Mouse (Mus musculus) lung, embryonic 15.5 days (tissue): Measurements from ENCODE around the gene Capza2. TPM values are rescaled to one million over a fixed set of nuclear protein-coding genes. Genes with fewer than 3 reads are reported as not detected.

Source experiments
- ATAC-seq: fragments of 200-750 bp; cut with Nextera tagmentation; 2 replicates; pipeline ENCODE4 v1.8.0; 2017; ENCODE audit warnings: moderate number of reproducible peaks, borderline replicate concordance; ENCODE audit not compliant: low FRiP score, low TSS enrichment; ENCODE audit errors: extremely low read depth
- H3K27ac ChIP-seq: fragments of 300-500 bp; sonication (generic); 2 replicates; pipeline ENCODE4 v1.5.1; 2015; ENCODE audit warnings: moderate library complexity, mild to moderate bottlenecking, inconsistent platforms
- H3K27me3 ChIP-seq: fragments of 300-500 bp; sonication (generic); 2 replicates; pipeline ENCODE4 v1.6.1; 2015; ENCODE audit warnings: inconsistent platforms
- H3K36me3 ChIP-seq: fragments of 300-500 bp; sonication (generic); 2 replicates; pipeline ENCODE4 v1.6.1; 2015; ENCODE audit warnings: inconsistent platforms
- H3K4me1 ChIP-seq: fragments of 300-500 bp; sonication (generic); 2 replicates; pipeline ENCODE4 v1.6.1; 2015; ENCODE audit warnings: inconsistent platforms
- H3K4me2 ChIP-seq: fragments of 300-500 bp; sonication (generic); 2 replicates; pipeline ENCODE4 v1.6.1; 2015; ENCODE audit warnings: inconsistent platforms, mild to moderate bottlenecking, moderate library complexity
- H3K4me3 ChIP-seq: fragments of 300-500 bp; sonication (generic); 2 replicates; pipeline ENCODE4 v1.5.1; 2015; ENCODE audit warnings: mild to moderate bottlenecking, inconsistent platforms
- H3K9ac ChIP-seq: fragments of 300-500 bp; sonication (generic); 2 replicates; pipeline ENCODE4 v1.6.1; 2015; ENCODE audit warnings: inconsistent platforms
- H3K9me3 ChIP-seq: fragments of 300-500 bp; sonication (generic); 2 replicates; pipeline ENCODE4 v1.6.1; 2016; ENCODE audit warnings: inconsistent platforms
- WGBS: fragments of 180-500 bp; shearing (Covaris S2); methylation state at CpG from one replicate; pipeline ENCODE4 v1.1.7; 2015; 5-methylcytosine and 5-hydroxymethylcytosine counted together
- polyA plus RNA-seq: library from polyadenylated mRNA; unstranded; fragments of >200 nt; fragmentation: Nextera tagmentation; extraction: Ambion mirVana; gene quantifications from 2 replicates; pipeline ENCODE4 v1.2.1, GENCODE M21; 2015

Gene Capza2
- polyA plus RNA-seq, 1 experiment from 2014 or later: 238 TPM

- 92% methylated on average over 2 of the region's 2 CpGs for WGBS
- no peaks in the 10 kb centered on the region for H3K9me3 ChIP-seq
- no peaks in the 10 kb centered on the region for H3K4me1 ChIP-seq
- no peak overlapping the region for H3K4me2 ChIP-seq
- ATAC-seq: no peak
- H3K36me3 ChIP-seq: peaks cover 21% of the 10 kb centered on the region
- no peak overlapping the region for H3K4me3 ChIP-seq
- no peak overlapping the region for H3K9ac ChIP-seq
- no peaks in the 10 kb centered on the region for H3K27me3 ChIP-seq
- no peak overlapping the region for H3K27ac ChIP-seq
These were observed 19.0 kb downstream of the Capza2 start for GRCm38 (mm10) chr6:17655080-17655479.

- Histone ChIP-seq H3K4me2 (no peak overlapping the region), H3K4me3 (no peak overlapping the region), H3K9ac (no peak overlapping the region), H3K9me3 (no peaks in the 10 kb centered on the region), H3K27me3 (no peaks in the 10 kb centered on the region), H3K36me3 (peaks cover 20% of the 10 kb centered on the region), H3K4me1 (no peaks in the 10 kb centered on the region), H3K27ac (no peak overlapping the region)
- WGBS: 75% methylated on average over 1 of the region's 1 CpGs
- no peak for ATAC-seq
These were observed 21.3 kb downstream of the Capza2 start for GRCm38 (mm10) chr6:17657308-17657707.

- WGBS: 94% methylated on average over 7 of the region's 7 CpGs
- no peak overlapping the region for H3K27ac ChIP-seq
These were observed 29.3 kb downstream of the Capza2 start for GRCm38 (mm10) chr6:17665348-17665747.

GRCm38 (mm10) chr6:17666024-17666423, 30.0 kb downstream of the Capza2 start:
- ATAC-seq: no peak
- Histone ChIP-seq H3K36me3 (peaks cover 56% of the 10 kb centered on the region), H3K4me3 (no peak overlapping the region), H3K9me3 (no peaks in the 10 kb centered on the region), H3K9ac (no peak overlapping the region), H3K27me3 (no peaks in the 10 kb centered on the region), H3K4me2 (no peak overlapping the region), H3K27ac (no peak overlapping the region), H3K4me1 (no peaks in the 10 kb centered on the region)

More at GRCm38 (mm10) chr6:17665348-17665747, 29.3 kb downstream of the Capza2 start:
- peaks cover 56% of the 10 kb centered on the region for H3K36me3 ChIP-seq
- no peak overlapping the region for H3K9ac ChIP-seq
- H3K9me3 ChIP-seq: no peaks in the 10 kb centered on the region
- no peak overlapping the region for H3K4me3 ChIP-seq
- no peak overlapping the region for H3K4me2 ChIP-seq
- H3K27me3 ChIP-seq: no peaks in the 10 kb centered on the region
- ATAC-seq: no peak
- H3K4me1 ChIP-seq: no peaks in the 10 kb centered on the region

GRCm38 (mm10) chr6:17667813-17668212, 31.8 kb downstream of the Capza2 start:
- ATAC-seq: no peak
- Histone ChIP-seq H3K27me3 (no peaks in the 10 kb centered on the region), H3K4me3 (no peak overlapping the region), H3K9me3 (no peaks in the 10 kb centered on the region), H3K4me1 (no peaks in the 10 kb centered on the region), H3K4me2 (no peak overlapping the region), H3K36me3 (peaks cover 43% of the 10 kb centered on the region), H3K27ac (no peak overlapping the region), H3K9ac (no peak overlapping the region)
- 93% methylated on average over 3 of the region's 3 CpGs for WGBS

GRCm38 (mm10) chr6:17668334-17668733, 32.3 kb downstream of the Capza2 start:
- Histone ChIP-seq H3K4me2 (no peak overlapping the region), H3K36me3 (peaks cover 38% of the 10 kb centered on the region), H3K4me1 (no peaks in the 10 kb centered on the region), H3K9ac (no peak overlapping the region), H3K9me3 (no peaks in the 10 kb centered on the region), H3K4me3 (no peak overlapping the region), H3K27ac (no peak overlapping the region), H3K27me3 (no peaks in the 10 kb centered on the region)
- WGBS: 96% methylated on average over 12 of the region's 12 CpGs
- no peak for ATAC-seq

GRCm38 (mm10) chr6:17669826-17670225, 33.8 kb downstream of the Capza2 start:
- Histone ChIP-seq H3K9me3 (no peaks in the 10 kb centered on the region), H3K36me3 (peaks cover 30% of the 10 kb centered on the region), H3K27me3 (no peaks in the 10 kb centered on the region), H3K9ac (no peak overlapping the region), H3K4me1 (no peaks in the 10 kb centered on the region), H3K27ac (no peak overlapping the region), H3K4me2 (no peak overlapping the region), H3K4me3 (no peak overlapping the region)
- no peak for ATAC-seq
- WGBS: 82% methylated on average over 2 of the region's 2 CpGs

GRCm38 (mm10) chr6:17675019-17675756, 39.2 kb downstream of the Capza2 start:
- no peaks in the 10 kb centered on the region for H3K27me3 ChIP-seq
- 25% methylated on average over 12 of the region's 12 CpGs for WGBS
- H3K4me3 ChIP-seq: no peak overlapping the region
- peak; percentile 64; the same call in 1 of the 2 replicates for ATAC-seq
- H3K27ac ChIP-seq: no peak overlapping the region
- no peak overlapping the region for H3K4me2 ChIP-seq
- no peaks in the 10 kb centered on the region for H3K9me3 ChIP-seq
- no peaks in the 10 kb centered on the region for H3K4me1 ChIP-seq
- no peak overlapping the region for H3K9ac ChIP-seq
- H3K36me3 ChIP-seq: no peaks in the 10 kb centered on the region

GRCm38 (mm10) chr6:17677008-17677407, 41.0 kb downstream of the Capza2 start:
- H3K36me3 ChIP-seq: no peaks in the 10 kb centered on the region
- H3K4me1 ChIP-seq: no peaks in the 10 kb centered on the region
- 63% methylated on average over 2 of the region's 2 CpGs for WGBS
- no peak for ATAC-seq
- H3K4me2 ChIP-seq: no peak overlapping the region
- H3K27me3 ChIP-seq: no peaks in the 10 kb centered on the region
- no peak overlapping the region for H3K9ac ChIP-seq
- no peaks in the 10 kb centered on the region for H3K9me3 ChIP-seq
- H3K27ac ChIP-seq: no peak overlapping the region
- H3K4me3 ChIP-seq: no peak overlapping the region

GRCm38 (mm10) chr6:17680266-17680925, 44.4 kb downstream of the Capza2 start:
- Histone ChIP-seq H3K4me2 (no peak overlapping the region), H3K27ac (no peak overlapping the region), H3K4me1 (no peaks in the 10 kb centered on the region), H3K9me3 (no peaks in the 10 kb centered on the region), H3K4me3 (no peak overlapping the region), H3K27me3 (no peaks in the 10 kb centered on the region), H3K36me3 (no peaks in the 10 kb centered on the region), H3K9ac (no peak overlapping the region)
- 77% methylated on average over 6 of the region's 6 CpGs for WGBS
- ATAC-seq: no peak

GRCm38 (mm10) chr6:17681810-17682209, 45.8 kb downstream of the Capza2 start:
- peak; percentile 35; the same call in 1 of the 2 replicates for ATAC-seq

GRCm38 (mm10) chr6:17688676-17689075, 52.6 kb downstream of the Capza2 start:
- no peak for ATAC-seq
- 53% methylated on average over 5 of the region's 5 CpGs for WGBS
- peaks cover 13% of the 10 kb centered on the region; the same call in 1 of the 2 replicates for H3K4me1 ChIP-seq
- no peaks in the 10 kb centered on the region for H3K36me3 ChIP-seq
- no peaks in the 10 kb centered on the region for H3K27me3 ChIP-seq
- H3K9me3 ChIP-seq: no peaks in the 10 kb centered on the region
- no peak overlapping the region for H3K4me3 ChIP-seq
- H3K27ac ChIP-seq: no peak overlapping the region
- H3K4me2 ChIP-seq: no peak overlapping the region
- no peak overlapping the region for H3K9ac ChIP-seq

More at GRCm38 (mm10) chr6:17681810-17682209, 45.8 kb downstream of the Capza2 start:
- Histone ChIP-seq H3K27ac (no peak overlapping the region), H3K27me3 (no peaks in the 10 kb centered on the region), H3K9ac (no peak overlapping the region), H3K4me3 (no peak overlapping the region), H3K4me2 (no peak overlapping the region), H3K36me3 (no peaks in the 10 kb centered on the region), H3K9me3 (no peaks in the 10 kb centered on the region), H3K4me1 (no peaks in the 10 kb centered on the region)
- 95% methylated on average over 8 of the region's 8 CpGs for WGBS
